Mouse (Mus musculus) layer of hippocampus, postnatal 10 days (tissue): ENCODE data around the gene Cabp4. TPM values are rescaled to one million over a fixed set of nuclear protein-coding genes. Genes with fewer than 3 reads are reported as not detected.
"Not testable (repeated sequence)": the region's sequence is repeated elsewhere in the genome, so short reads cannot be mapped to it uniquely, and the experiment has no call there.

Experiments used
- DNase-seq, 2 experiments: peaks; one replicate each; pipeline ENCODE4 v3.0.0; 2021; ENCODE audit warnings: low spot score in 2 of 2
- total RNA-seq, 2 experiments: library from RNA; stranded (reverse); gene quantifications; 2 replicates each; pipeline ENCODE4 v1.2.3; 2021

Cabp4 gene
- total RNA-seq, 2 experiments from 2014 or later: 0.30 TPM; not detected in 1

GRCm38 (mm10) chr19:4148491-4148806 is 4.6 kb upstream of the Cabp4 start, which contains the start of gene Coro1b:
Coro1b (plus strand) TSS chr19:4148619.
- DNase-seq: peak; percentile 95 to 97

- DNase-seq: no peak
Observed at GRCm38 (mm10) chr19:4147782-4148490, 4.1 kb upstream of the Cabp4 start.

GRCm38 (mm10) chr19:4147022-4147405 is 3.2 kb upstream of the Cabp4 start:
- DNase-seq: no peak

- no peak for DNase-seq
Observed at GRCm38 (mm10) chr19:4146366-4147021, 2.7 kb upstream of the Cabp4 start.

GRCm38 (mm10) chr19:4145936-4146335 is 2.1 kb upstream of the Cabp4 start:
- no peak for DNase-seq

GRCm38 (mm10) chr19:4144550-4145498 is 991 bp upstream of the Cabp4 start:
- DNase-seq: no peak

GRCm38 (mm10) chr19:4142416-4143173 is 1.2 kb downstream of the Cabp4 start:
- no peak for DNase-seq

- DNase-seq: no peak
Observed at GRCm38 (mm10) chr19:4140147-4140546, 3.7 kb downstream of the Cabp4 start.

- no peak for DNase-seq
Observed at GRCm38 (mm10) chr19:4139446-4139845, 4.4 kb downstream of the Cabp4 start, which contains the start of gene Gpr152. Gpr152 (plus strand) TSS chr19:4139787.

GRCm38 (mm10) chr19:4137913-4138312 is 5.9 kb downstream of the Cabp4 start:
- DNase-seq: no peak

- DNase-seq: no peak
Observed at GRCm38 (mm10) chr19:4136463-4136862, 7.4 kb downstream of the Cabp4 start.

GRCm38 (mm10) chr19:4135963-4136345 is 7.9 kb downstream of the Cabp4 start:
- not testable (repeated sequence) for DNase-seq

- not testable (repeated sequence) for DNase-seq
Observed at GRCm38 (mm10) chr19:4135229-4135962, 8.4 kb downstream of the Cabp4 start.

- no peak for DNase-seq
Observed at GRCm38 (mm10) chr19:4134354-4134753, 9.5 kb downstream of the Cabp4 start.

- no peak for DNase-seq
Observed at GRCm38 (mm10) chr19:4131768-4132167, 12.1 kb downstream of the Cabp4 start.

GRCm38 (mm10) chr19:4131075-4131474 is 12.8 kb downstream of the Cabp4 start:
- no peak for DNase-seq

GRCm38 (mm10) chr19:4130106-4130505 is 13.7 kb downstream of the Cabp4 start:
- no peak for DNase-seq

GRCm38 (mm10) chr19:4129462-4129861 is 14.4 kb downstream of the Cabp4 start:
- DNase-seq: no peak

- DNase-seq: no peak
Observed at GRCm38 (mm10) chr19:4126759-4127495, 16.9 kb downstream of the Cabp4 start.
